Mouse (Mus musculus): ENCODE measurements around the gene St7. TPM values are rescaled to one million over a fixed set of nuclear protein-coding genes. Genes with fewer than 3 reads are reported as not detected.

The St7 gene
- polyA plus RNA-seq, 1 experiment from 2014 or later = 26.0 TPM

DNA sequence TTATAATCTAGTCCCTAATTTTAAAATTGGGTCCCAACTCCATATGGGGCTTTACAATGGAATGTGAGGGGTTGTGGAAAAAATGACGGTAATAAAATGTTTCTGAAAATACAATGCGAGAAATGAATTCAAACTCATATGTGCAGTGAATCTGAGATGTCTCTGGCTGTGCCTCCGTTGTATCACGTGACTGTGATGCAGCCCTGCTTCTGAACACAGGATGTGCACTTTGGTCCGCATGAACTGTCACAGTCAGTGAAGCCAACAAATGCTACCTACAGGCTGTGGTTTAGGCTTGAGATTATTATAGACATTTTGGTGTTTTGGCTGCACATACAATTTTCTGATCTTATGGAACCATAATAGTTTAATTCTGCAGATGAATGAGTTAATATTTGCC, 256.4 kb downstream of the St7 start:
- Histone ChIP-seq H3K27ac (no peak overlapping the region), H3K4me2 (replicated peaks) (no peak overlapping the region), H3K9ac (no peak overlapping the region), H3K4me3 (replicated peaks) (no peak overlapping the region), H3K4me1 (replicated peaks) (no peaks in the 10 kb centered on the region), H3K36me3 (no peaks in the 10 kb centered on the region), H3K9me3 (no peaks in the 10 kb centered on the region), H3K27me3 (replicated peaks) (no peaks in the 10 kb centered on the region)
- no peak for ATAC-seq
- WGBS = 78% methylated on average over 5 of the region's 5 CpGs

DNA sequence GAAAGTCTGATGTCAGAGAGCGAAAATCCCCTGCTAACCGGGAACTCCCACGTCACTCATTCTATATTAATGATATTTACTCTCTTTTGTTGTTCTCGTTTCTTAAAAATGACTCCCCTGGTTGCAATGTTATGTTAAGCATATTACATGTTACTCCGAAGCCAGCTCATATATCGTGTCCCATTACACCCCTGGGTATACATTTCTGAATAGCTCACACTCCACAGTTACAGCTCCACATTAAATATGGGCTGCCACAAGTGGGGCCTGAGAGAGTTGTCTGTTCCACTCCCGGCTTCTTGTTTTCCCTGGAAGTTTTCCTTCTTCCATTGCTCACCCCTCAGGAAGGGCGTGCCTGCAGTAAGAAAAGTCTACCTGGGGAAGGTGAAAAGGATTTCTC, 259.0 kb downstream of the St7 start:
- H3K36me3 ChIP-seq = no peaks in the 10 kb centered on the region

DNA sequence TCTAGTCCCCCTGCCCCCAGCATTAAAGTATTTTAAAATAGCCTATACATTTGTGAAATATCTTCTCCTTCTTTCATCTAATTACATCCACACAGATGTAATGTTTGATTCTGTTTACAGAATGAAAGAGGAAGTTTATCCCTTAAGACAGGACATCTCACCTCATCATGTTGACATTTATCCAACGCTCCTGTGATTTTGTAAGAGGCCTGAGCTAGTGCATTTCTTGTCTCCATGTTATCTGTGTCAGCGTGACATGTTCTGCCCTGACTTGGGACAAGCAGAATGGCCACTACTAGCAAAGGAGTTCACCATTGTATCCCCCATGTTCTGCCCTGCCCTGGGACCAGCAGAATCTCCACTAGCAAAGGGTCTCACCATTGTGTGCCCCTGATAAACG, 270.7 kb downstream of the St7 start:
- Histone ChIP-seq H3K27me3 (replicated peaks) (no peaks in the 10 kb centered on the region), H3K4me2 (replicated peaks) (no peak overlapping the region), H3K27ac (no peak overlapping the region), H3K4me1 (replicated peaks) (no peaks in the 10 kb centered on the region), H3K4me3 (replicated peaks) (no peak overlapping the region), H3K36me3 (no peaks in the 10 kb centered on the region), H3K9me3 (no peaks in the 10 kb centered on the region), H3K9ac (no peak overlapping the region)
- ATAC-seq = no peak
- 79% methylated on average over 3 of the region's 3 CpGs for WGBS

More for the DNA sequence above, 259.0 kb downstream of the St7 start:
- Histone ChIP-seq H3K4me2 (replicated peaks) (no peak overlapping the region), H3K27me3 (replicated peaks) (no peaks in the 10 kb centered on the region), H3K9ac (no peak overlapping the region), H3K4me3 (replicated peaks) (no peak overlapping the region), H3K9me3 (no peaks in the 10 kb centered on the region), H3K4me1 (replicated peaks) (no peaks in the 10 kb centered on the region), H3K27ac (no peak overlapping the region)
- no peak for ATAC-seq
- WGBS = 86% methylated on average over 8 of the region's 8 CpGs

DNA sequence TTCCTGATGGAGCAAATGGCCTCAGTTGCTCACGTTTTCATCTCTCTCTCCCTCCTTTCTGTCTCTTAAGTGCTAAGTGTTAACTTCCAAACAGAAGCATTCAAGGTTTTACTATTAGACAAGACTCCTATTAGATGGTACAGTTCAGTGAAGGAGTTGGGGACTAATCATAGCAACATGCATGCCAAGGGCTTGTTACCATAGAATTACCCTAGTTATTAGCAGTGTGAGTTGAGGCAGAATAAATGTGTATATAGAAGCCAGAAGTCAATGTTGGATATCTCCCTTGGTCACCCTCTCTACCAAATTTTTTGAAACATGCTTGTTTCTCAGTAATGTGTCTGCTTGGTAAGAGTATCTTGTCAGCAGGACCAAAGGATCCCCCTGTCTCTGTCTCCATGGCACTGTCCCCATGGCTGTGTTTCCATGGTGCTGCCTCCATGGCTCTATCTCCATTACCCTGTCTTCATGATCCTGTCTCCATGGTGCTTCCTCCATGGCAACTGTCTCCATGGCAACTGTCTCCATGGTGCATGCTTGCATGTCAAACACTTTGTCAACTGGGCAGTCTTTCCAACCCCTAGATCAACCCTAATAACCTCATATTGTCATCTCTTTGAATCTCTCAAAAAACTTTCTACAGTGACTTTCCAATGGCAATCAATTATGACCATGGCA, 275.9 kb downstream of the St7 start:
- Histone ChIP-seq H3K27ac (no peak overlapping the region), H3K9me3 (no peaks in the 10 kb centered on the region), H3K36me3 (no peaks in the 10 kb centered on the region), H3K4me2 (replicated peaks) (no peak overlapping the region), H3K4me3 (replicated peaks) (no peak overlapping the region), H3K4me1 (replicated peaks) (no peaks in the 10 kb centered on the region), H3K9ac (no peak overlapping the region), H3K27me3 (replicated peaks) (no peaks in the 10 kb centered on the region)
- 81% methylated on average over 1 of the region's 1 CpGs for WGBS
- no peak for ATAC-seq

DNA sequence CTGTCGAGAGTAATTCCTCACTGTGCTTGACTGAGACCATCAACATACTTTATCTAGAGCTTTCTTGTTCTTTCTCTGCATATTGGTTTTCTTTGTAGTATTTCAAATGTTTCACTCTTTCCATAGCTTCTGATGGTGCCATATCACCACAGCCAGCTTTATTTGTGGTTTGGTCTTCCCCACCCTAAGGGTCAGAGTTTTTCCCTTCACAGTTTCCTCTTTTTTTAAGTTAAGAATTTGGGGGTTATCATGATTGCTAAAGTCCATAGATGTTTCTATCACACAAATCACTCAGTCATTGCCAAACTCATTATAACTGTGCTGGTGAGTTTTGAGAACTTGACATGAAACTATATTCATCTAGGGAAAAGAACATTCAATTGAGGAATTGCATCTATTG, 277.1 kb downstream of the St7 start:
- H3K27me3 ChIP-seq (replicated peaks) = no peaks in the 10 kb centered on the region
- H3K9me3 ChIP-seq = no peaks in the 10 kb centered on the region
- no peak overlapping the region for H3K4me2 ChIP-seq (replicated peaks)
- 84% methylated on average over 1 of the region's 1 CpGs for WGBS
- H3K36me3 ChIP-seq = no peaks in the 10 kb centered on the region
- H3K27ac ChIP-seq = no peak overlapping the region
- H3K4me1 ChIP-seq (replicated peaks) = no peaks in the 10 kb centered on the region
- ATAC-seq = no peak
- H3K9ac ChIP-seq = no peak overlapping the region
- no peak overlapping the region for H3K4me3 ChIP-seq (replicated peaks)

DNA sequence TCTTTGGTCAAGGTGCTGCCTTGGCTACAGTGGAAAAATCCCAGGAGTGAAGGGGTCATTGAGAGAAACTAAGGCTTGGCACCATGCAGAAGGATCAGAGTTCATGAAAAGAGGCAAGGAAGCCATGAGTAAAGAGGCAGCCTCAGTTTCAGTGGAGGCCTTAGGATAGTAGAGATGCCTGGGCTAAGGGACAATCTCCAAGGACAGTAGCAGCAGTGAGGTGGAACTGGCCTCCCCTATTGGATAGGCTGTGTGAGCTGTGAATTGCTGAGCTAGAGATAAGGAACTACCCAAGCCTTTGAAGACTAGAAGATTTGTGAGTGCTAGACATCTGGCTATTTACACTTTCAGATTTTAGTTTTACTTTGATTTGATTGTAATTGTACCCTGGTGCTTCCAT, 278.7 kb downstream of the St7 start:
- Histone ChIP-seq H3K9ac (no peak overlapping the region), H3K9me3 (no peaks in the 10 kb centered on the region), H3K27ac (no peak overlapping the region), H3K36me3 (no peaks in the 10 kb centered on the region), H3K4me2 (replicated peaks) (no peak overlapping the region), H3K4me1 (replicated peaks) (no peaks in the 10 kb centered on the region), H3K4me3 (replicated peaks) (no peak overlapping the region), H3K27me3 (replicated peaks) (no peaks in the 10 kb centered on the region)
- no peak for ATAC-seq

DNA sequence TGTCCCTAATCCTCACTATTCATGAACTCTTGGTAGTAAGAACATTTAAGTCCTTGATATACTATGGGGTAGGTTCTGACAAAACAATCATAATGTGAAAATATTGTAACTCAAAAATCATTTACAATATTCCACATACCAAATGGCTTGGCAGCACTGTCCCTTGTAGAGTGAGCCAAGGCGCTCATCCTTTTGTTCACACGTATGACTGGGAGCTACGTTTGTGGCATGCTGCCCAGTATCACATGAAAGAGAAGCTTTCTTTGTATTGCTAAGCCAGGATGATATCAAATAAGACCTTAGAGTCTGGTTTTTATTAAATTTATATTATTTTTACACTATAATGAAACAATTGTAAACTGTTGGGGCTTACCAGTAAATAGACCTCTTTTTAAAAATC, 281.7 kb downstream of the St7 start:
- H3K4me2 ChIP-seq (replicated peaks) = no peak overlapping the region
- H3K27ac ChIP-seq = no peak overlapping the region
- H3K9me3 ChIP-seq = no peaks in the 10 kb centered on the region
- no peak overlapping the region for H3K4me3 ChIP-seq (replicated peaks)
- no peaks in the 10 kb centered on the region for H3K4me1 ChIP-seq (replicated peaks)
- no peaks in the 10 kb centered on the region for H3K27me3 ChIP-seq (replicated peaks)
- WGBS = 81% methylated on average over 3 of the region's 3 CpGs
- no peaks in the 10 kb centered on the region for H3K36me3 ChIP-seq
- no peak overlapping the region for H3K9ac ChIP-seq
- ATAC-seq = no peak

DNA sequence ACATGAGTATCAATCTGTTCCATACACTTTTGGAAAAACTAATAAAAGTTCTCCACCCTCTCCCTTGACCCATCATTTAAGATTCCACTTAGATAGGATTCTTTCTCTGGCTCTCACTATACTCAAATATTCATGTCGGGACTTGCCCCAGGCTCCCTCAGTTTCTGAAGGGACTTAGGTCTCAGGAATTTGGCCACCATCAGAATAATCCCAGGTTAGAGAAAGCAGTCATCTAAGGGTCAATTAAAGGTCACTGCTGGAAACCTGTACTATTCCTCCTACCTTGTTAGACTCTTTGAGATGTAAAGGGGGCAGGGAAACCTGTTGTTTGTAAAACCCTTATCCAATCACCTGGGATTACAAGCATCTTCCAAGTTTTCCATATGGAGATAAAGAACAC, 284.4 kb downstream of the St7 start:
- no peak overlapping the region for H3K27ac ChIP-seq
- no peaks in the 10 kb centered on the region for H3K4me1 ChIP-seq (replicated peaks)
- H3K9me3 ChIP-seq = no peaks in the 10 kb centered on the region
- no peak for ATAC-seq
- WGBS = 59% methylated on average over 1 of the region's 1 CpGs
- no peak overlapping the region for H3K4me3 ChIP-seq (replicated peaks)
- H3K36me3 ChIP-seq = no peaks in the 10 kb centered on the region
- H3K9ac ChIP-seq = no peak overlapping the region
- no peaks in the 10 kb centered on the region for H3K27me3 ChIP-seq (replicated peaks)
- no peak overlapping the region for H3K4me2 ChIP-seq (replicated peaks)

DNA sequence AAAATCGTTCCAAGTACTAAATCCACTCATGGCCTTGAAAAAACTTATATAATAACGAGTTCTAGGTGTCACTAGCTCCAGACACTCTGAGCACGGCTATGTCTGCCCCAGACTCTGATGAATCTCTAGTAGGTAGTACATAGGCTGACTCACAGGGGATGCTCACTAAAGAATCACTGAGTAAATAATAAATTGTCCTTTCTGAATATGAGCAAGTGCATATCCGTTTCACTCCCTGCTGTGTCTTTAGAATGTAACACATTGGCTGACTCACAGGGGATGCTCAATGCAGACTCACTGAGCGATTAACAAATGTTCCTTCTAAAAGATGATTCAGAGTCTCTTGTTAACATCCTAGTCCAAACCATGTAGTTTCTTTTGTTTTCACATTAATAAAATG, 285.6 kb downstream of the St7 start:
- Histone ChIP-seq H3K9me3 (no peaks in the 10 kb centered on the region), H3K27ac (no peak overlapping the region), H3K4me2 (replicated peaks) (no peak overlapping the region), H3K27me3 (replicated peaks) (no peaks in the 10 kb centered on the region), H3K4me3 (replicated peaks) (no peak overlapping the region), H3K9ac (no peak overlapping the region), H3K36me3 (no peaks in the 10 kb centered on the region), H3K4me1 (replicated peaks) (no peaks in the 10 kb centered on the region)
- ATAC-seq = no peak
- WGBS = 80% methylated on average over 5 of the region's 5 CpGs

DNA sequence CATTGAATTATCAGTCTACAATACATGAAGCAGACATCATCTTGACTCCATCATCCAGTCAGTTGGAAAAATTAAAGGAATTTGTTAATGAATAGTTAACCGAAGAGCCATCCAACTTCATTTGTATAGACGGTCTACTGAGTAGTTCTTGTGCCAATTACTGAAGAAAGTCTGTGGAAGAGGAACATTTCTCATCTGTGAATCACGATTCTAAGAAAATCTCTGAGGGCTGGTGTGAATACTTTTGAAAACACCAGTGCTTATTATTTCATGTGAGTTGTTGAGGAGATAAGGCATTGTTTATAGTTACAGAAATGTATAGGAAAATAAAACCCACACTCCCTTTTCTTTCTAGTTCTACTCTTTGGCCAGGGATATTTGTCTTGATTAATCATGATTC, 286.1 kb downstream of the St7 start:
- Histone ChIP-seq H3K9ac (no peak overlapping the region), H3K9me3 (no peaks in the 10 kb centered on the region), H3K4me3 (replicated peaks) (no peak overlapping the region), H3K27ac (no peak overlapping the region), H3K36me3 (no peaks in the 10 kb centered on the region), H3K4me2 (replicated peaks) (no peak overlapping the region), H3K27me3 (replicated peaks) (no peaks in the 10 kb centered on the region), H3K4me1 (replicated peaks) (no peaks in the 10 kb centered on the region)
- no peak for ATAC-seq
- WGBS = 82% methylated on average over 3 of the region's 3 CpGs

DNA sequence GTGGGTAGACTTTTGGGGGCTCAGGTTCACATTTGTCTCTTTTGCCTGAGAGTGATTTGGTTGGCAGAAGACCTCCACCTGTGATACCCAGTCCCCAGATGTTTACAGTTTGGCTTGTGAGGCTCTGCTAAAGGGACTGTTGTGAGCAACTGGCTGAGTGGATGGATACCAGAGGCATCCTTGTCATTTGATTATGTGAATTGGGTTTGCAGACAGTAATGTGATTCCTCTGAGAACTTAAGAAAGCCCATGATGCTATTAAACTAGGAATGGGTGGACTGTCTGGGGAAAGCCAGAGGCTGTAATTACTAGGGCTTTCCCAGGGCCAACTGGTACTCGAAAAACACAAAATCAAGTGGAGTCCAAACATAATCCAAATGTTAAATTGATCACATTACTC, 286.6 kb downstream of the St7 start:
- ATAC-seq = no peak
- H3K9ac ChIP-seq = no peak overlapping the region
- H3K4me3 ChIP-seq (replicated peaks) = no peak overlapping the region
- no peak overlapping the region for H3K27ac ChIP-seq
- no peak overlapping the region for H3K4me2 ChIP-seq (replicated peaks)
- no peaks in the 10 kb centered on the region for H3K36me3 ChIP-seq
- 60% methylated on average over 1 of the region's 1 CpGs for WGBS
- no peaks in the 10 kb centered on the region for H3K27me3 ChIP-seq (replicated peaks)
- no peaks in the 10 kb centered on the region for H3K9me3 ChIP-seq
- no peaks in the 10 kb centered on the region for H3K4me1 ChIP-seq (replicated peaks)

DNA sequence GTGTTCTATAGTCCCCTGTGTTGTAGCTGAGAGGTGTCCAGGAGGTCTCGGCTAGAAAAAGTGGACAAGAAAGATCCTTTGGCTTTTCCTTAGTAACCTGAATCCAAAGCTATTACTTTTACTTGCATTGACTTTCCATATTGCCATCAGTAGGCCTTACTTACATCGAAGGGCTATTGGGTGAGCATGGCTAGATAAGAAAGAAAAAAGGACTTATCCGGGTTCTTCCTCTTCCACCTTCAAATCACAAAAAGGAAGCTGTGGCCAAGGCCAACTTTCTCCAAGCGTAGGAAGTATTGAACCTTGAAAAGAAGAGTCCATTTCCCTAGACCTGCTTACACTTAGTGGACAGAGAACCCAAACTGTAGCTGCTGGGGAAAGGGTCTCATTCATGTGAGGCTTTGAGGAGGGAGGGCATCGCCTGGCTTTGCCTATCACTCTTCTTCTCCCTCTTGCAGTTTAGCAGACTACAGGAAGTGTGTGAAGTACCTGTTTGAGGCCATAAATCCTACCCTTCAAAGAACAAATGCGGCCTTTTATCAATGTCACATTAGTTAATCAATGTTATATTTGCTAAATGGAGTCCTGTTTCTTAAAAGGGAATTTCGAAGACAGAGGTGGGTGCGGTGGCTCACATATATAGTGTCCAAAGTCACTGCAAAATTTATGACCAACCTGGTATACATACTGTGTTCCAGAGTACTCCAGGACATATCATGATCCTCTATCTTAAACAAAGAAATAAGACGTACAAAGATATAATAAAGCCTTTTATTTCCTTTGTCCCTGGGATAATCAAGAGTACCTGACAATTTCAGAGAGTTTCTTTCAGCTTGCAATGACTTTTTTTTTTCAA, 297.7 kb downstream of the St7 start:
- Histone ChIP-seq H3K4me1 (replicated peaks) (no peaks in the 10 kb centered on the region; the same call in 1 of the 2 replicates), H3K4me2 (replicated peaks) (no peak overlapping the region), H3K27me3 (replicated peaks) (no peaks in the 10 kb centered on the region), H3K9ac (no peak overlapping the region), H3K27ac (no peak overlapping the region), H3K4me3 (replicated peaks) (no peak overlapping the region), H3K9me3 (no peaks in the 10 kb centered on the region), H3K36me3 (no peaks in the 10 kb centered on the region)
- ATAC-seq = peak; percentile 90
- WGBS = 68% methylated on average over 9 of the region's 9 CpGs

DNA sequence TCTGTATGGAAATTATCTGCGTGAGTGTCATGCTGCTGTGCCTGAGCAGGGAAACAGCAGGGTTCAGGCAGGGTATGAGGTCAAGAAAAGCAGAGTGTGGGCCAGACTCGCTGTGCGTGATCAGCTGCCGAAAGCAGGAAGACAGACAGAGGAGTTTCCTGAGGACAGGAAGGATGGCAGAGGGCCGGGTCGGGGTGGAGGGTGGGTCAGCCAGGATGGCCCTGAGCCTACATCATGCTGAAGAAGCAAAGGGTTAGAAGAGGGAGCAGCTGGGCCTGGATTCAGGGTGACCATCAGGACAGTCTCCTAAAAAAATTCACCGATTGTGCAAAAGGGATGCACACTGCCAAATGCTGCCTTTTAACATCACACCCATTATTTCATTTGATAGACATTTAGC, 298.9 kb downstream of the St7 start:
- Histone ChIP-seq H3K4me2 (replicated peaks) (no peak overlapping the region), H3K36me3 (no peaks in the 10 kb centered on the region), H3K27ac (no peak overlapping the region), H3K4me3 (replicated peaks) (no peak overlapping the region), H3K9ac (no peak overlapping the region), H3K4me1 (replicated peaks) (no peaks in the 10 kb centered on the region; the same call in 1 of the 2 replicates), H3K27me3 (replicated peaks) (no peaks in the 10 kb centered on the region), H3K9me3 (no peaks in the 10 kb centered on the region)
- ATAC-seq = no peak
- 52% methylated on average over 7 of the region's 7 CpGs for WGBS

Data from intestine, embryonic 15.5 days (tissue).